Mouse (Mus musculus) heart, embryonic 14.5 days (tissue): Measurements from ENCODE around the gene Cnot3. TPM values are rescaled to one million over a fixed set of nuclear protein-coding genes. Genes with fewer than 3 reads are reported as not detected.
A peak's percentile ranks its signal among the peaks of the same experiment; 100 is the strongest.
"Not testable (repeated sequence)": the region's sequence is repeated elsewhere in the genome, so short reads cannot be mapped to it uniquely, and the experiment has no call there.

Source experiments
- ATAC-seq: fragments of 200-750 bp; cut with Nextera tagmentation; 2 replicates; pipeline ENCODE4 v1.8.0; 2017; ENCODE audit warnings: low read depth, moderate TSS enrichment; ENCODE audit not compliant: insufficient number of reproducible peaks, insufficient read depth, low FRiP score
- H3K27ac ChIP-seq, 2 experiments: fragments of 200-500 bp in 1 of 2; fragments of 300-500 bp in 1 of 2; sonication (generic) in 1 of 2; replicated peaks in 1 of 2; 2 replicates each; pipeline ENCODE4 v1.5.1; 2012 to 2014; ENCODE audit warnings: low read depth in 2 of 2, low read length in 2 of 2, control low read depth in 1 of 2, mild to moderate bottlenecking in 1 of 2, mixed read lengths in 1 of 2; ENCODE audit not compliant: control insufficient read depth in 1 of 2, insufficient read depth in 1 of 2
- H3K27me3 ChIP-seq: fragments of 300-500 bp; sonication (generic); 2 replicates; pipeline ENCODE4 v1.6.1; 2014; ENCODE audit warnings: mild to moderate bottlenecking, low read length, control low read depth; ENCODE audit not compliant: control insufficient read depth, insufficient read depth
- H3K36me3 ChIP-seq: fragments of 300-500 bp; sonication (generic); 2 replicates; pipeline ENCODE4 v1.6.1; 2014; ENCODE audit warnings: mild to moderate bottlenecking, control low read depth, low read length, mixed read lengths; ENCODE audit not compliant: control insufficient read depth, insufficient read depth
- H3K4me1 ChIP-seq, 2 experiments: fragments of 200-500 bp in 1 of 2; fragments of 300-500 bp in 1 of 2; sonication (generic) in 1 of 2; 2 replicates each; pipeline ENCODE4 v1.6.1; 2012 to 2014; ENCODE audit warnings: low read length in 2 of 2, control low read depth in 1 of 2, mixed read lengths in 1 of 2; ENCODE audit not compliant: control insufficient read depth in 2 of 2, insufficient read depth in 2 of 2
- H3K4me2 ChIP-seq: fragments of 300-500 bp; sonication (generic); 2 replicates; pipeline ENCODE4 v1.6.1; 2014; ENCODE audit warnings: mild to moderate bottlenecking, low read length
- H3K4me3 ChIP-seq, 2 experiments: fragments of 200-500 bp in 1 of 2; fragments of 300-500 bp in 1 of 2; sonication (generic) in 1 of 2; 2 replicates each; pipeline ENCODE4 v1.5.1; 2012 to 2014; ENCODE audit warnings: low read length in 2 of 2, mild to moderate bottlenecking in 2 of 2, control low read depth in 1 of 2, low read depth in 1 of 2, moderate library complexity in 1 of 2; ENCODE audit not compliant: control insufficient read depth in 1 of 2, insufficient read depth in 1 of 2
- H3K9ac ChIP-seq: fragments of 300-500 bp; sonication (generic); 2 replicates; pipeline ENCODE4 v1.6.1; 2014; ENCODE audit warnings: mild to moderate bottlenecking, low read length
- H3K9me3 ChIP-seq: fragments of 300-500 bp; sonication (generic); 2 replicates; pipeline ENCODE4 v1.6.1; 2016; ENCODE audit warnings: low read length, control low read depth; ENCODE audit not compliant: control insufficient read depth
- WGBS: fragments of 180-500 bp; shearing (Covaris S2); extraction: QIAGEN DNeasy Blood & Tissue Kit; methylation state at CpG from one replicate; pipeline ENCODE4 v1.1.7; 2014; 5-methylcytosine and 5-hydroxymethylcytosine counted together
- microRNA-seq: library from miRNA; unstranded; fragments of <30 nt; microRNA quantifications from one replicate; pipeline ENCODE4, GENCODE M21; 2016
- polyA plus RNA-seq: library from polyadenylated mRNA; unstranded; fragments of >200 nt; fragmentation: Nextera tagmentation; extraction: Ambion mirVana; gene quantifications from 2 replicates; pipeline ENCODE4 v1.2.1, GENCODE M21; 2014

The Cnot3 gene
- polyA plus RNA-seq, 1 experiment from 2014 or later: 30.4 TPM

- Histone ChIP-seq H3K4me1 (peaks cover 5 to 20% of the 10 kb centered on the region in 2 experiments), H3K36me3 (peaks cover 41% of the 10 kb centered on the region)
- not testable (repeated sequence) for H3K4me2 ChIP-seq, H3K9ac ChIP-seq, H3K27ac ChIP-seq, H3K27me3 ChIP-seq, ATAC-seq, H3K4me3 ChIP-seq, H3K9me3 ChIP-seq
- WGBS: 45% methylated on average over 5 of the region's 5 CpGs
These were observed 63.4 kb downstream of the Cnot3 start for GRCm38 (mm10) chr7:3708447-3708980.

GRCm38 (mm10) chr7:3709000-3709399, 63.9 kb downstream of the Cnot3 start:
- no peak overlapping the region for H3K4me2 ChIP-seq
- 77% methylated on average over 1 of the region's 1 CpGs for WGBS
- peaks cover 5 to 20% of the 10 kb centered on the region in 2 experiments for H3K4me1 ChIP-seq
- H3K27ac ChIP-seq: no peak overlapping the region
- H3K27me3 ChIP-seq: no peaks in the 10 kb centered on the region
- H3K9me3 ChIP-seq: no peaks in the 10 kb centered on the region
- ATAC-seq: no peak
- H3K9ac ChIP-seq: no peak overlapping the region
- no peak overlapping the region for H3K4me3 ChIP-seq
- H3K36me3 ChIP-seq: peaks cover 41% of the 10 kb centered on the region

Small RNA genes within 50 kb of the gene (microRNA-seq; reads per million reads assigned to microRNA genes)
- 3.6 reads per million, percentile 9 among the genes with 10 or more reads in this experiment for gene Mir3572

Other genes with a start within 250 kb of the Cnot3 start
- gene Cacng6, start 221.1 kb upstream of the Cnot3 start, polyA plus RNA-seq: 19.0 and 19.1 TPM in 2 replicates
- not detected in 2 replicates for gene Tarm1, start 142.6 kb upstream of the Cnot3 start, polyA plus RNA-seq
- 0.15 TPM in 2 replicates for gene Oscar, start 29.1 kb upstream of the Cnot3 start, polyA plus RNA-seq
- gene Ndufa3, start 27.9 kb upstream of the Cnot3 start, polyA plus RNA-seq: 962 and 1,026 TPM in 2 replicates
- 13.7 and 18.2 TPM in 2 replicates for gene Tfpt, start 15.3 kb upstream of the Cnot3 start, polyA plus RNA-seq
- 51.9 and 54.8 TPM in 2 replicates for gene Prpf31, start 15.3 kb upstream of the Cnot3 start, polyA plus RNA-seq
- gene Leng1, start 20.6 kb downstream of the Cnot3 start, polyA plus RNA-seq: 15.5 and 16.0 TPM in 2 replicates
- 2.9 and 3.9 TPM in 2 replicates for gene Tmc4, start 32.3 kb downstream of the Cnot3 start, polyA plus RNA-seq
- gene Tsen34, start 47.6 kb downstream of the Cnot3 start, polyA plus RNA-seq: 205 and 234 TPM in 2 replicates
- 25.5 and 28.4 TPM in 2 replicates for gene Mboat7, start 48.3 kb downstream of the Cnot3 start, polyA plus RNA-seq
- gene Rps9, start 58.7 kb downstream of the Cnot3 start, polyA plus RNA-seq: 914 and 1,003 TPM in 2 replicates
- 0.27 and 0.97 TPM in 2 replicates for gene Pirb, start 75.1 kb downstream of the Cnot3 start, polyA plus RNA-seq
- gene Gm15448, start 180.4 kb downstream of the Cnot3 start, polyA plus RNA-seq: not detected in 2 replicates
- gene Pira2, start 199.8 kb downstream of the Cnot3 start, polyA plus RNA-seq: 0.15 TPM in 2 replicates